Mouse (Mus musculus) urinary bladder, postnatal 36 days (tissue): Measurements from ENCODE around the gene Galntl5.
"Not testable (repeated sequence)": the region's sequence is repeated elsewhere in the genome, so short reads cannot be mapped to it uniquely, and the experiment has no call there.

ENCODE experiments used
- DNase-seq, 2 experiments: peaks; one replicate each; pipeline ENCODE4 v3.0.0; 2022; ENCODE audit warnings: low spot score in 2 of 2, mixed read lengths in 1 of 2

Galntl5 gene

DNA sequence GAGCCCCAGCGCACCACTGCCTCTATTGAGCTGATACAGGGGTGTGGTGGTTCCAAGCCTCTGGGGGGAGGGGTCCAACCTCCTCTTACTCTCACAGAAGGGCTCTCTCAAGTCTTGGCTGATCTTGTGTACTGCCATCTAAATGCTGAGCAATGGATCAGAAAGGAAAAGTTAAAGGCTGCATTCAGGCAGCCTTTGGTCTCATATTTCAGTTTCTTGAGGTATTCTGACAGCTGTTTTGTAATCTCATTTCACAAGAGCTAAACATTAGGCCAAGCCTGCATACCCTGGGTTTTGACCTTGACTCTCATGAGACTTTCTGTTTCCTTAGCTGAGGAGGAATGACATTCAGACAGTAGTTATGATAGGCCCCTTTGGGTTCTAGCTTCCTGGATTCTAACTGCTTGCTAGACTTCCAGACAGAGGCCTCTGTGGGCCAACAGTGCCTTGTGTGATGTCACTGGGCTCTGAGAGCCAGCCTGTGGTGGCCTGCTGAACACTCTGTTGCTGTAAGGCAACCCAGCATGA lies at the start of gene Galntl5:
Galntl5 (plus strand) TSS at position 457 of the 528 bp plus-strand sequence.
- no peak for DNase-seq

DNA sequence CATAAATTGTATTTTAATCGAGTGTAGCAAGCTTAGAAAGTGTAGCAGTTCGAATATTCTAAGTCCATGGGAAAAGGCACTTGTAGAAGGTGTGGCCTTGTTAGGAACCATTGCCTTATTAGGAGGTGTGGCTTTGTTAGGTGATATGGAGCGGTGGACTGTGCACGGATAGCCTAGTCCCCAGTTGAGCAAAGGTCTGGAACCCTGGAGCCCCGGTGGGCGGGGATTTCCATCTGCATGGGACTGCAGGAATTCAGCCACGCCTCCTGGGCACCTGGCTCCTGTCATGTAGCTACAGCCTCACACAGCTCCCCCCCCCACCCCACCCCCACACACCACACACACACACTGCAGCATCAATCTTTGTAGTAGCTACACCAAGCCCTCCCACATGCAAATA lies 34.6 kb upstream of the Galntl5 start:
- no peak for DNase-seq

DNA sequence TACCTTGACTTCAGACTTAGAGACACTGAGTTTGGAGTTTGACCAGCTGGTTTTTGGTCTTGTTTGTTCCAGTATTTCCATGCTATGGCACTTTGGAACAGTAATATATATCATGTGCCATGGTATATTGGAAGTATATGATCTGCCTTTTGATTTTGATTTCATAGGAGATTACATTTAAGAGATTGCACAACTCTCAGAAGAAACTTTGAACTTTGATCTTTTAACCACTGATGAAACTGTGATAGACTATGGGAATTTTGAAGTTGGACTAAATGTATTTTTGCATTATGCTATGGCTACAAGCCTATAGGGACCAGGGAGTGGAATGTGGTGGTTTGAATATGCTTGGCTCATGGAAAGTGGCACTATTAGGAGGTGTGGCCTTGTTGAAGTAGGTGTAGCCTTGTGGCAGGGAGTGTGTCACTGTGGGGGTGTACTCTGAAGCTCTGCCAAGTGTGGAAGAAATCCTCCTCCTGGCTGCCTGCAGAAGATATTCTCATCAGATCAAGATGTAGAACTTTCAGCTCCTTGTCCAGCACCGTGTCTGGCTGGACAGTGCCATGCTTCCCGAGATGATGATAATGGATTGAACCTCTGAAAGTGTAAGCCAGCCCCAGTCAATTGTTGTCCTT lies 31.8 kb upstream of the Galntl5 start:
- DNase-seq, result no peak

DNA sequence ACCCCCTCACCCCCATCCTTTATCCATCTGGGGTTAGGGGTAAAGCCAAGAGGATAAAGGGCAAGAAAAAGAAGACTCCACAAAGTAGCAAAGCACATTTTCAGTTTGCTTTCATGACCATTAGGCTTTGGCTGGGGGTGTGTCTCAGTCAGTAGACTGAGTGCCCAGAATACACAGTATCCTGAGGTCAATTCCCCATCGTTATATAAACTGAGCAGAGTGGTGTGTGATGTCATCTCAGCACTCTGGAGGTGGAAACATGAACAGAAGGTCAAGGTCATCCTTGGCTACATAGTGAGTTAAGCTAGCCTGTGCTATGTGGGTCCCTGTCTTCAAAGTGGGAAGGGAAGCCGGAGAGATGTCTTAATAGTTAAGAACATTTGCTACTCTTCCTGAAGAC lies 27.8 kb upstream of the Galntl5 start:
- no peak for DNase-seq

DNA sequence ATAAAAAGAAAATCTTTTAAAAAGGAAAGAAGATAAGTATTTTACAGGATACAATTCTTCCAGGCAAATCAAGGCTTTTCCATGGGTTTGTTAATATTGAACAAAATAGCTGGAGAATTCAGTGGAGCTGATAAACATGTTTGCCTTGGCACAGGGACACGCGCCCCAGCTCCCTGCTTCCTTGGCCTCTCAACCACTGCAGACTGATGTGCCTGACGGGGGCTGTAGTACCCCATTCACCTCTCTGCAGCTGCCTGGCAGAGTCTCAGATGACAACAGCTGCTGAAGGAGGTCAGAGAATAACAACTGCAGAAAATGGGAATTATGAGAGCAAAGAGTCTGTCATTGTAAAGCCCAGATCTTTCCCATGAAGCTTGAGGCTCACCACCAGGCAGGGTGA lies 27.3 kb upstream of the Galntl5 start:
- no peak for DNase-seq

DNA sequence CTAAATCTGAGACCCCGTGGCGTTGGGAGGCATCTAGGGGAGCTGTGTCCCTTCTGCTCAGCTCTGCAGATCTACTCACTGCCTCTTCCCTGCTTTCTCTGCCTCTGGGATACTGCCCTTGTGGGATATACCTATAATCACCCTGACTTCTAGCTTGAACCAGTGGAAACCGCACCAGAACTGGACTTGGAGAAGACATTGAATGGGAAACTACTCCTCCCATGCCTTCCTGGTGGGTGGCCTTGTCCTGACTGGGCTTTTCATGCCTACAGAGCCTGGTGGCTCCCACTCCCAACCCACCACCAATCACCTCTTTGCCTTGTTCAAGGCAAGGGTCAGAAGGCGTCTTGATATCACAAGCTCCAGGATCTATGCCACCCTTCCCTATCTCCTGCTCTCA lies 26.4 kb upstream of the Galntl5 start:
- DNase-seq, result no peak

DNA sequence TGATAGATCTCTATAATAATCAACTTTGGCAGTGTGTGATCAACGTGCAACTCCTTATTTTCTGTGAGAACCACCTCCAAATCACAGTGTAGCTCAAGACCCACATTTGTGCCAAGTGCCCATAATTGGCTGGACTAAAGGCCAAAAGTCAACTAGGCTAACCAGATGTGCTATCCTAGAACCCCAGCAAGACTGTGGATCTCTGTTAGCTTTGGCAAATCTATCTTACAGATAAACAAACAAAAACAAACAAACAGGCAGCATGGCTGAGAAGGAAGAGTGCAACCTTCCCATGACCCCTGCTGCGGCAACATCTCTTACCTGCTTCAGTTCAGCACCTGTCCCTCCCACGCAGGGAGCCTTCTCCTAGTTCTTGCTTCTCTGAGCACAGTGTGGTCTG lies 25.9 kb upstream of the Galntl5 start:
- no peak for DNase-seq

DNA sequence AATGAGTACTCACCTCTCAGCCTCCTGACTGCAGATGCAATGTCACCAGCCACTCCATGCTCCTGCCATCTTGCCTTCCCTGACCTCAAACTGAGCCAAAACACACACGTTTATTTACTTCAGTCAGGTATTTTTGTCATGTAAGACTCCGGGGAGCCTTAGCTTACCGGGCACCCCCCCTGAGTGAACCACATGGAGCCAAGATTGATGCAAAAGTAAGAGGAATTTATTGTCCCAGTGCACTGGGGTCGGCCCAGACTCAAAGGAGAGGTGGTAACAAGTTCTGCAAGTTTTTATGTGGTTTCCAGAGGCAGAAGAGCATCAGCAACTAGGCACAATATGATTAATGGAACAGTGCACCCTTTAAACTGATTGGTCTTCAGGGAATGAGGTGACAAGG lies 24.1 kb upstream of the Galntl5 start:
- DNase-seq, result no peak

DNA sequence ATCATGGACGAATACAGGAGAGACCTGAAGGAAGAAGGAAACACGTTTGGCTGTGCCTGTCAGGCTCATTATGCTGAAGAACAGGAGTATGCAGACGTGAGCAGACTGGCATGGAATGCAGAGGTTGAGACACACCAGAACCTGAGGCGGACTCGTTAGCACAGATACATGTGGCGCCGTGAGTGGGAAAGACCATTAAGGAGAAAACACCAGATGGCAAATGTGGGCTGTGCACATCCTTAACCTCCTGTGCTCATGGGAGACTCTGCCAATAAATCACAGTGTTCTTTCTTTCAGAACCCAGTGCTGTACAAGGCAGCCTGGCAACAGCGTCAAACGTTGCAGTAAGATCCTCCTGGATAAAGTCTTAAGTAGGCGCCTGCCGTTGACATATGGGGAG lies 20.7 kb upstream of the Galntl5 start:
- DNase-seq, result no peak

DNA sequence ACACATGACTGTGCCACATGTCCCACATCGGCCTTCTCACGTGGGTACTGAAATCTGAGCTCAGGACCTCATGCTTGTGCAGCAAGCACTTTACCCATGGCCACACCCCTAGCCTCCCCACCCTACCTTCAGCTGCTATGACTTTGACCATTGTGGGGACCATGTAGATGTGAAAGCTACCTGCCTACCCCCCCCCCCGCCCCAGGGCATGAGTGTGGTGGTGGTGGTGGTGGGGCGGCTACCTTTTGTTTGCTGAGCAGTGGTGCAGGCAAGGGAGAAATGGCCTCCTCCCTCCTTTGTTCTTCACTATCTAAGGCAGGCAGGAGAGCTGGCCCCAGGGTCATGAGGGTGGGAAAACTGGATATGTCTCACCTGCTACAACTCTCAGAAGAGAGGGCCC lies 18.3 kb upstream of the Galntl5 start:
- no peak for DNase-seq

DNA sequence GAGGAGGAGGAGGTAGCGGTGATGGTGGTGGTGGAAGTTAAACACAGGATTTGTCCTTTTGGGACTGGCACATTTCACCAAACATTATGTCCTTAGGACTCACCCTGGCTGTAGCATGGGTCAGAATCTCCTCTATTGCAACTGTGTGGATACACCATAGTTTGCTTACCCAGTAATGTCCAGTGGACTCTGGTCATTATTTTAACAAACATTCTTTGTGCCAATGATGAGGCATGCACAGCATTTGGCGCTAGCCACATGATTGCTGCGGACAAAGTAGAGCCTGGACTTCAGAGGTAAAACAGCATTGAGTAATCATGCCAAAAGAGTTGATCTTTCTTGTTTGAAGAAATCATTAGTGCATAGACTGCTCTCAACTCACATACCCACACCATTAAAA lies 17.3 kb upstream of the Galntl5 start:
- no peak for DNase-seq

DNA sequence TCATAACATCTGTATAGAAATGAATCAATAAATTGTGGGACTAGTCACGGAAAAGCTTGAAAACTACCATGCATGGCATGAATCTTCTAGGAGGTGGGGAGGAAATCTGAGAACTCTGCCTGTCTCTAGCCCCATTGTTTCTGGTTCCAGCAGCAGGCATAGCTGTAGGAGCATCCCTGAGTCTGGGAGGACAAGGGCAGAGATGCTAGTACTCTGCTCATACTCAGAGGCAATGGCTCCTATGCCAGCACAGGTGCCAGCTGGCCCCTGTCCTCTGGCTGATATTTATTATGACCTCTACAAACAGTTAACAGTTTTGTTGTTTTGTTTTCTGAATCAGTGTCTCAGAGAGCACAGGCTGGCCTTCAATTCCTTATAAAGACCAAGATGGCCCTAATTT lies 16.9 kb upstream of the Galntl5 start:
- no peak for DNase-seq

DNA sequence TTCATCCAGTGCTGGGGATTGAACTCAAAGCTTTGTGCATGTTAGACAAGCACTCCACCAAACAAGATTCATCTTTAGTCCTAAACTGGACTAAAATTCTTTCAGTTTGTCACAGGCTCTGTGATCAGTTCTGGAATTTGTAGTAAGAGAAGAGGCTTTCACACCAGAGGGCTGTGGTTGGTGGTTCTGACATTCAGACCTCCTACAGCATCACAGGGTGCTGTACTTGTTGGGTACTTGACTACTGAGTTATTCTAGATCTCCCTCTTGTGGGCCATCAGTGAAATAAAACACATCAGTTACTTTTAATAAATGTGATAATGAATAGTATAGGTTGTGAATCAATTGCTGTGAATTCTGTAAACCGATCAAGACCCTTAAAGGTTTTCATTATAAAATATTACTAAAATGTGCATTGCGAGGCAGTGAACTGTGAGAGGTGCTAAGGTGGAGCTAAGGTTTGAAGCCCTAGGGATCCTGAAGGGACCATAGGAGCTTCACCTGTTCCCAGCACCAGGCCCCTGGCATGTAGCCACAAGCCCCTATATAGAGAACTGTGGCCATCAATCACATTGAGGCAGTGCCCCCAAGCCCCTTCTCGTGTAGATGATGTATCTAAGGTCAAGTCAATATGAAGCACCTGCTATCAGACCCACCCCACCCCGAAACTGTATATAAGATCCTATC lies 16.0 kb upstream of the Galntl5 start:
- no peak for DNase-seq

DNA sequence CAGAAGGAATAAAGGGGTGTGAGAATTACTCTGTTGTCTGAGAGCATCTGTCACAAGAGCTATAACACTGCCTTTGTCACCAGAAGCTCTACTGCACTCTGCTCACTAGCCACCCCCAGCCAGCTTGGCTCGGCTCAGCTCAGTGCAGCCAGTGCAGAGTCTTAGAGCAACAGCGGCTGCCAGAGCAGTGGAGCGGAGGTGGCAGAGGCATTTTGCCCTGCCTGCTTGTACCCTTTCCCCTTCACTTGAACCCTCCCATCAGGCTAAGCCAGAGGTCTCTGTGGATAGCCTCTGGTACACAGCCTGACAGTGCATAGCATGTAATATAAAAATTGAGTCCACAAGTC lies 15.5 kb upstream of the Galntl5 start:
- no peak for DNase-seq

DNA sequence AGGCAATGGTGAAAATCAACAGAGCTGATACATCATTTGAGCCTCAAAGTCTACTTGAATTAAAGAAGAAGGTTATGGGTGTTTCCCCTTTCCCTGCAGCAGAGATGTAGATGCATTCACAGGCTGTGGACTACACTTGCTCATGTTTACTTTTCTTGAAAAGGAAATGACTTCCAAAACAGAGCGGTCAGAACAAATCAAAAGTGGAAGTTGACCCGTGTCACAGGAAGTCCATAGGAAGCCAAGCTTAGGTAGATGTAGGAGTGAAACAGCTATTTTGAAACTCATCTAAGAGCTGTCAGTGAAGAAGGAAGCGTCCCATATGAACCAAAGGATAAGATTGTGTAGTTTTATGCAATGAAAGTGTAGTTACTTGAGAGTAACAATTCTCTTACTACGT lies 14.6 kb upstream of the Galntl5 start:
- no peak for DNase-seq

DNA sequence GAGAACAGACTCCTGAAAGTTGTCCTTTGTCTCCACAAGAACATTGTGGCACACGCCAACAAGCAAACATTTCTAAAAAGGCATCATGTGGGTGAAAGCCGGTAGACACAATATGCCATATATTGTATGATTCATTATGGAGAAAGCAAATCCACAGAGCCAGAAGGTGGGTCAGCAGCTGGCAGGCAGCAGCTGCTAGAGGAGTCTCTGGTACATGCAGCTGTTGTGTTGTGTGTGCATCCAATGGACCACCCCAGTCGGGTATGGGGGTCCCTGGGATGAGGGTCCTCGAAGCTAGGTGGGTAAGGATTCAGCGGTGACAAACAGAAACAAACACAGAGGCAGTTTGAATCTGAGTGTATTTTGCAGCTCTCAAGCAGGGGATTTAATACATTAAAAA lies 3.3 kb upstream of the Galntl5 start:
- not testable (repeated sequence) for DNase-seq

DNA sequence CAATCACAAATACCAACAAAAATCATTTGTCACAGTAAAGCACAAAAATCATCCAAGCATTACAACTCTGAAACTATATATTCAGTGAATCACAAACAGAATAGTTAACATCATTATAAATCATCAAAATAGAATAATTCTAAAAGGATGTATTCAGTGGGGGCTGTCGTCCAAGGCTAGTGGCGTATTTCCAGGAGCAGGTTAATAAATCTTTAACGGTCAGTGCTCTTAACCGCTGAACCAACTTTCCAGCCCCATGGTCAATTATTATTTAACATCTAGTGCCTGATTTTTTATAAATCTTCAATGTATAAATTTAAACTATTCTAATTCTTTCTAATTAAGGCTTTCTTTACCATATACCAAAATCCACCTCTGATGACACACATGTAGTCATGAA lies 2.7 kb upstream of the Galntl5 start:
- not testable (repeated sequence) for DNase-seq

DNA sequence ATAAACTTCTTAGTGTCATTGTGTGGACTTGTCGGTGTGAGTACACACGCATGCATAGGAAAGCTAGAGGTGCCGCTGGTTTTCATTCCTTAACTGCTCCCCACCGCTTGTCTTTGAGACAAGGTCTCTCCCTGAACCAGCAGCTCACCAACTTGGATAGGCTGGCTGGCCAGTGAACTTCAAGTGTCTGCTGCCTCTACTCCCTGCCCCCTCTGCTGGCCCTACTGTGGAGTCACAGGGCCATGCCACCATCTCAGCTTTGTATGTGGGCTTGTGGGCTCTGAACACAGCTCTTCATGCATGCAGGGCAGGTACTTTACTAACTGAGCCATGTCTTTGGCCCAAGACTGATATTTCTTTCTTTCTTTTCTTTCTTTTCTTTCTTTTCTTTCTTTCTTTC lies 2.0 kb upstream of the Galntl5 start:
- DNase-seq, result no peak

DNA sequence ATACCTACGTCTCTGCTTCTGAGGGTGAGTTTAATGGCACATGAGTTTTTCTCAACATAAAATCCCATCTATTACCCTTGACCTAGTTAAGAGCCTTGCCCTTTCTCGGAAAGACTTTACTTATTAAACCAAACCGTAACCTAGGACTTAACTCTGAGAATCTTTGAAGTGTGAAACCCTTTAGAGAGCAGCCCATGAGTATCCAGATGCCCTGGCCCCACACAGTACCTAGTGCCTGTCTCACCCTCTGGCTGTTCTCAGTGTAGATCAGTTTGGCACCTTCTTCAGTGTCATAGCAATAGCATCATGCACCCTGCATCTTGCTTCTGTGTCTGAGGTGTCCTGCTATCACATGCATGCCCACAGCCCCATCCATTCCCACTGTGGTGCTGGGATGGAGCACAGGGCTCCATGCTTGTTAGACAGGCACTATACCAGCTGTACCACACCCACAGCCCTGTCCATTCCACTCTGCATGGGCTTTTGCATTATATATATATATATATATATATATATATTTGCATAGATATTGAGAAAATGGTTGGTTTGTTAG lies 1.2 kb upstream of the Galntl5 start:
- no peak for DNase-seq

DNA sequence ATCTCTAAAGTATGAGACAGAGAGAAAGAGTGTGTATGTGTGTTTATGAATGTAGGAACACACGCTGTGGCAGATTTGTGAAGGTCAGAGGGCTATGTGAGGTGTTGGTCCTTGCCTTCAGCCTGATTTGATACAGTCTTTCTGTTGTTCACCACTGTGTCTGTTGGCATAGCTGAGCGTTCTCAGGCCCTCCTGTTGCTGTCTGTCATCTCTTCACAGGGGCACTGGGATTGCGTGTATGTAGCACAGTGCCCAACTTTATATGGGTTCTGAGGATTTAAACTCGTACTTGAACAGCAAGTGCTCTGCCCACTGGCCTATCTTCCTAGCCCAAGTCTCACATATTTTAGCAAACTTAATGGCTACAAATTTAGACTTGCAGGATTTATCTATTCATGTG lies 2.3 kb downstream of the Galntl5 start:
- no peak for DNase-seq

DNA sequence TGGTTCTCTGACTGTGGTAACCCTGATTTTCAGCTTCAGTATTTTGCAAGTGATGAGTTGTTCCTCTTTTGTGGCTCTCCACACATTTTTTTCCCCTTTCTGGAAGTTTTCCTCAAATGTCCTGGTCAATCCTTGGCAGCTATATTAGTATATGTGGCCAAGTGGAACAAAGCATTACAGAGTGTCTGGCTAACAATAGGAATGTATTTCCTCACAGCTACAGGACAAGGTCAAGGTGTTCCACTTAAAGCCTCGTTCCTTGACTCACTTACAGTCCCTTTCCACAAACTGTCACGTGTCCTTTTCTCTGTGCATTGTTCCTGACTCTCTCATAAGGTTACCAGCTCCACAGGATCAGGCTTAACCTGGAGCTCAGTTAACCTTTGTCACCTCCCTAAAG lies 3.3 kb downstream of the Galntl5 start:
- no peak for DNase-seq

DNA sequence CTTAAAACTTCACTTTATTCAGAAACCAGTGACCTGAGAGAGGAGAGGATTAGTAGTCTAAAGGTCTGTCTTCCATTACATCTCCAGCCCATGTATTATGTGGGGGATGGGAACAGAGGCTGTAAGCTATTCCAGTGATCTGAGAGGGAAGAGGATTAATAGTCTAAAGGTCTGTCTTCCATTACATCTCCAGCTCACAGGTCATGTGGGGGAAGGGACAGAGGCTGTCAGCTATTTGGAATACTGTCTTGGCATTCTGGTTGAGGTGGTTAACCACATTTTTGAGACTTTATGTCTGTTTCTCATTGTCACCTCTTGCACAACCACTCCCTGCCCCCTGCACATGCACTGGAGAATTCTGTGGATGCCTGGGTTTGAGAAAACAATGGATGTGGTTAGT lies 6.5 kb downstream of the Galntl5 start:
- no peak for DNase-seq

DNA sequence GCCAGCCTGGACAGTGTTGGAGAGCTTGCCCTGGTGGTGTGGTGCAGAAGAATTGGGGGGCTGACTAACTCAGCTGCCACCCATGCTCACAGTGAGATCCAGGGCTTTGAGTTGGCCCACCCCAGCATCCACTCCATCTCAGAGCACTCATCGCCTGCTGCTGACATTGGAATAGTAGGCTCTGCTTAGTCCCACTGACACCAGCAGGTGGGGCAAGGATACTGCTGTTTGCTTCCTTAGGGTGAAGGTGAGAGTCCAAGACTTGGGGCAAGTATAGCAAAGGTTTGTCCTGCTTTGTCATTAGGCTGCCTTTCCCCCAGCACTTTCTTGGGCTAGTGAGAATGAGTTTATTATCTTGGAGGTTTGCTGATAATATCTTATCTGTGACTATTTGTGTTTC lies 7.5 kb downstream of the Galntl5 start:
- peak; percentile 30 for DNase-seq
